Mouse (Mus musculus) embryo, embryonic 11 days (tissue): ENCODE data around the gene Usp53.
"Not testable (repeated sequence)": the region's sequence is repeated elsewhere in the genome, so short reads cannot be mapped to it uniquely, and the experiment has no call there.

Experiments used
- DNase-seq: peaks from one replicate; pipeline ENCODE4 v3.0.0-alpha.2; 2015

Usp53 gene

GRCm38 (mm10) chr3:122943387-122943890 lies 40.9 kb downstream of the Usp53 start:
- no peak for DNase-seq

- peak; percentile 73 for DNase-seq
Measured at GRCm38 (mm10) chr3:122939215-122939614, 45.1 kb downstream of the Usp53 start.

- not testable (repeated sequence) for DNase-seq
Measured at GRCm38 (mm10) chr3:122937176-122937575, 47.1 kb downstream of the Usp53 start.

GRCm38 (mm10) chr3:122932466-122932865 lies 51.8 kb downstream of the Usp53 start:
- no peak for DNase-seq

- DNase-seq = no peak
Measured at GRCm38 (mm10) chr3:122929723-122930122, 54.6 kb downstream of the Usp53 start.

- DNase-seq = peak; percentile 97
Measured at GRCm38 (mm10) chr3:122924009-122924914, 60.0 kb downstream of the Usp53 start, which contains the start of gene 1810037I17Rik. 1810037I17Rik (plus strand) TSS chr3:122924203.

GRCm38 (mm10) chr3:122923147-122923546 lies 61.2 kb downstream of the Usp53 start:
- no peak for DNase-seq

- no peak for DNase-seq
Measured at GRCm38 (mm10) chr3:122921676-122922527, 62.4 kb downstream of the Usp53 start.

GRCm38 (mm10) chr3:122920572-122921435 lies 63.5 kb downstream of the Usp53 start:
- no peak for DNase-seq

GRCm38 (mm10) chr3:122919260-122919659 lies 65.0 kb downstream of the Usp53 start, which contains the start of gene Gm10959:
Gm10959 (minus strand) TSS chr3:122919360.
- no peak for DNase-seq

- DNase-seq = no peak
Measured at GRCm38 (mm10) chr3:122918672-122919071, 65.6 kb downstream of the Usp53 start.

- no peak for DNase-seq
Measured at GRCm38 (mm10) chr3:122916191-122916680, 68.1 kb downstream of the Usp53 start.

GRCm38 (mm10) chr3:122915493-122915892 lies 68.8 kb downstream of the Usp53 start:
- DNase-seq = no peak

GRCm38 (mm10) chr3:122907841-122908240 lies 76.5 kb downstream of the Usp53 start:
- no peak for DNase-seq

GRCm38 (mm10) chr3:122903746-122904433 lies 80.4 kb downstream of the Usp53 start:
- peak; percentile 84 for DNase-seq

- no peak for DNase-seq
Measured at GRCm38 (mm10) chr3:122898254-122898653, 86.1 kb downstream of the Usp53 start.

- DNase-seq = no peak
Measured at GRCm38 (mm10) chr3:122895189-122895731, 89.0 kb downstream of the Usp53 start.

GRCm38 (mm10) chr3:122894772-122895171 lies 89.5 kb downstream of the Usp53 start, which contains the start of gene Fabp2:
Fabp2 (plus strand) TSS chr3:122895072.
- DNase-seq = no peak

- no peak for DNase-seq
Measured at GRCm38 (mm10) chr3:122888371-122888819, 95.9 kb downstream of the Usp53 start.

GRCm38 (mm10) chr3:122887505-122888301 lies 96.6 kb downstream of the Usp53 start:
- no peak for DNase-seq
